ENCODE assay signal across 8 mouse cellular contexts in genomic region chr19:46338331-46338936, GRCm38 (mm10). TPM values are rescaled to one million over a fixed set of nuclear protein-coding genes. Genes with fewer than 3 reads are reported as not detected.
DNase-seq lines count a peak whose midpoint lies in the region; ATAC-seq and TF ChIP-seq lines count a peak whose summit lies in the region.

TSS of gene Cuedc2 (minus strand) at chr19:46338702.

- peak; percentile 80 for ATAC-seq in common myeloid progenitor, adult 5-6 weeks (replicated peaks; ENCODE audit: low read depth, poor library complexity, severe bottlenecking)
- peak; percentile 89 for ATAC-seq in hindbrain, postnatal 0 days
- ATAC-seq in megakaryocyte, adult 5-6 weeks (ENCODE audit: poor library complexity, severe bottlenecking) = peak; percentile 78

- H3K4me2 ChIP-seq in hindbrain, postnatal 0 days (ENCODE audit: low read depth, low read length) = peak within 1 kb of the TSS; percentile 87

- DNase-seq in ZHBTc4 (ENCODE audit: low read depth, low spot score) = peak; percentile 98
- peak; percentile 95 for DNase-seq in gastrocnemius, adult 2 months
- peak; percentile 98 for DNase-seq in hindbrain, postnatal 0 days (ENCODE audit: low spot score)
- peak; percentile 97 to 99 for DNase-seq in left cerebral cortex, adult 2 months (ENCODE audit: extremely low spot score in 1 of 2, low spot score in 2 of 2)
- peak; percentile 100 for DNase-seq in right cerebral cortex, adult 2 months (ENCODE audit: low spot score in 2 of 2)
- DNase-seq in urinary bladder, postnatal 14 days (ENCODE audit: low spot score) = peak; percentile 97

- H3K27ac ChIP-seq in gastrocnemius, adult 2 months = peak within 1 kb of the TSS; percentile 93
- peak within 1 kb of the TSS; percentile 83 for H3K27ac ChIP-seq in hindbrain, postnatal 0 days
- H3K27ac ChIP-seq in left cerebral cortex, adult 2 months = peak within 1 kb of the TSS; percentile 94

- peak within 1 kb of the TSS; percentile 83 for H3K4me3 ChIP-seq in gastrocnemius, adult 2 months
- H3K4me3 ChIP-seq in hindbrain, postnatal 0 days (ENCODE audit: low read length) = peak within 1 kb of the TSS; percentile 81
- peak within 1 kb of the TSS; percentile 79 for H3K4me3 ChIP-seq in left cerebral cortex, adult 2 months

- H3K36me3 ChIP-seq in hindbrain, postnatal 0 days (ENCODE audit: insufficient read depth, low read length) = no peaks in the 10 kb centered on the region

- peak within 1 kb of the TSS; percentile 67 for H3K9ac ChIP-seq in hindbrain, postnatal 0 days (replicated peaks; ENCODE audit: low read length)

- peaks cover 19% of the 10 kb centered on the region for H3K4me1 ChIP-seq in hindbrain, postnatal 0 days (ENCODE audit: insufficient read depth, low read length)

- peak; percentile 80 for TF ChIP-seq CTCF in gastrocnemius, adult 2 months (IDR thresholded peaks at IDR 0.05)
- TF ChIP-seq CTCF in hindbrain, postnatal 0 days (IDR thresholded peaks at IDR 0.05; ENCODE audit: low read depth) = peak; percentile 75
- TF ChIP-seq CTCF in left cerebral cortex, adult 2 months (IDR thresholded peaks at IDR 0.05) = peak; percentile 80

- under 1% methylated on average over 31 of the region's 31 CpGs for WGBS in hindbrain, postnatal 0 days

- no peaks in the 10 kb centered on the region for H3K27me3 ChIP-seq in hindbrain, postnatal 0 days (ENCODE audit: insufficient read depth, low read length)

- H3K9me3 ChIP-seq in hindbrain, postnatal 0 days (ENCODE audit: low read length) = no peaks in the 10 kb centered on the region

- intact Hi-C loops in gastrocnemius, adult 2 months (cut with DNase I) = loop anchor here (2.0 to 10.0 kb wide), 2 partner anchors 18 to 106 kb away; no protein-coding TSS in a partner anchor
- intact Hi-C loops in left cerebral cortex, adult 2 months (cut with DNase I) = loop anchor here (2.0 kb wide), 3 partner anchors 18 to 112 kb away; no protein-coding TSS in a partner anchor

RNA-seq across cellular contexts. Expression of gene Cuedc2, which starts in this region (rescaled TPM):
- 143 and 149 TPM in 2 replicates for total RNA-seq in common myeloid progenitor, adult 5-6 weeks (2017)
- 10 to 100 TPM; 58.2 to 67.6 TPM for total RNA-seq in gastrocnemius, adult 2 months (2021)
- total RNA-seq in hindbrain, postnatal 0 days (2014; rRNA removed) = 125 and 134 TPM in 2 replicates
- polyA plus RNA-seq in hindbrain, postnatal 0 days (2015; fragmentation: Nextera tagmentation; extraction: Ambion mirVana) = 312 and 326 TPM in 2 replicates
- total RNA-seq in left cerebral cortex, adult 2 months (2021) = 100 to 1,000 TPM; 188 to 196 TPM
- total RNA-seq in megakaryocyte, adult 5-6 weeks (2015) = 31.3 and 33.1 TPM in 2 replicates
- 108 and 114 TPM in 2 replicates for total RNA-seq in megakaryocyte, adult 5-6 weeks (2017)

Comparison
In these comparisons a context has a peak if more than half of its experiments do, and no peak if none do; other contexts are left out.
1. Peak in every context shown above with its lines: DNase-seq, ATAC-seq, H3K4me3 ChIP-seq and H3K27ac ChIP-seq.